Mouse (Mus musculus) bone marrow macrophage, adult 2 months (primary cell): ENCODE measurements around the gene Eif4h.

Experiments used
- CTCF ChIP-seq: IDR thresholded peaks from 2 replicates; pipeline ENCODE4 v1.5.1; 2012; ENCODE audit warnings: low read depth, mild to moderate bottlenecking, low read length, moderate library complexity
- POLR2A ChIP-seq: IDR thresholded peaks from 2 replicates; pipeline ENCODE4 v1.6.1; 2012; ENCODE audit warnings: mild to moderate bottlenecking, low read depth, low read length, borderline replicate concordance

GRCm38 (mm10) chr5:134632841-134633240, 6.4 kb downstream of the Eif4h start:
- TF ChIP-seq POLR2A (no peak), CTCF (no peak)
